Mouse (Mus musculus): Measurements from ENCODE around the gene Ppip5k1.

Ppip5k1 gene

GRCm38 (mm10) chr2:121297701-121298100 lies 57.5 kb downstream of the Ppip5k1 start:
- DNase-seq, result no peak

GRCm38 (mm10) chr2:121296754-121297231 lies 58.4 kb downstream of the Ppip5k1 start:
- no peak for DNase-seq

- DNase-seq, result no peak
Measured at GRCm38 (mm10) chr2:121295608-121296571, 59.3 kb downstream of the Ppip5k1 start.

GRCm38 (mm10) chr2:121294753-121295607 lies 60.2 kb downstream of the Ppip5k1 start:
- peak in 1 of 2 experiments; percentile 32 for DNase-seq

GRCm38 (mm10) chr2:121294182-121294581 lies 61.0 kb downstream of the Ppip5k1 start:
- DNase-seq, result peak; percentile 40 to 52

- no peak for DNase-seq
Measured at GRCm38 (mm10) chr2:121292316-121293013, 62.7 kb downstream of the Ppip5k1 start.

- peak in 1 of 2 experiments; percentile 22 for DNase-seq
Measured at GRCm38 (mm10) chr2:121289730-121290540, 65.3 kb downstream of the Ppip5k1 start.

- peak; percentile 93 to 94 for DNase-seq
Measured at GRCm38 (mm10) chr2:121288901-121289729, 66.1 kb downstream of the Ppip5k1 start, which contains the start of gene Map1a. Map1a (plus strand) TSS chr2:121289600.

GRCm38 (mm10) chr2:121287850-121288249 lies 67.3 kb downstream of the Ppip5k1 start:
- no peak for DNase-seq

GRCm38 (mm10) chr2:121271928-121272516 lies 83.2 kb downstream of the Ppip5k1 start:
- DNase-seq, result no peak

GRCm38 (mm10) chr2:121271236-121271927 lies 83.8 kb downstream of the Ppip5k1 start, which contains the start of gene Trp53bp1:
Trp53bp1 (minus strand) TSS chr2:121271407.
- peak; percentile 97 for DNase-seq

GRCm38 (mm10) chr2:121270521-121271235 lies 84.5 kb downstream of the Ppip5k1 start:
- no peak for DNase-seq

GRCm38 (mm10) chr2:121268446-121268845 lies 86.8 kb downstream of the Ppip5k1 start:
- DNase-seq, result peak in 1 of 2 experiments; percentile 5
